Mouse (Mus musculus) heart, embryonic 15.5 days (tissue): Measurements from ENCODE around the gene Krt88. TPM values are rescaled to one million over a fixed set of nuclear protein-coding genes. Genes with fewer than 3 reads are reported as not detected.

ENCODE experiments used
- ATAC-seq: fragments of 200-750 bp; cut with Nextera tagmentation; replicated peaks from 2 replicates; pipeline ENCODE4 v1.8.0; 2017; ENCODE audit warnings: low read depth, moderate TSS enrichment; ENCODE audit not compliant: insufficient number of reproducible peaks, insufficient read depth, low FRiP score
- H3K27ac ChIP-seq: fragments of 300-500 bp; sonication (generic); 2 replicates; pipeline ENCODE4 v1.5.1; 2015; ENCODE audit warnings: mild to moderate bottlenecking, inconsistent platforms
- H3K27me3 ChIP-seq: fragments of 300-500 bp; sonication (generic); 2 replicates; pipeline ENCODE4 v1.6.1; 2015; ENCODE audit warnings: inconsistent platforms
- H3K36me3 ChIP-seq: fragments of 300-500 bp; sonication (generic); 2 replicates; pipeline ENCODE4 v1.6.1; 2015; ENCODE audit warnings: mild to moderate bottlenecking, inconsistent platforms
- H3K4me1 ChIP-seq: fragments of 300-500 bp; sonication (generic); replicated peaks from 2 replicates; pipeline ENCODE4 v1.6.1; 2015; ENCODE audit warnings: inconsistent platforms
- H3K4me2 ChIP-seq: fragments of 300-500 bp; sonication (generic); 2 replicates; pipeline ENCODE4 v1.6.1; 2015; ENCODE audit warnings: inconsistent platforms, mild to moderate bottlenecking, moderate library complexity
- H3K4me3 ChIP-seq: fragments of 300-500 bp; sonication (generic); 2 replicates; pipeline ENCODE4 v1.5.1; 2015; ENCODE audit warnings: mild to moderate bottlenecking, inconsistent platforms
- H3K9ac ChIP-seq: fragments of 300-500 bp; sonication (generic); 2 replicates; pipeline ENCODE4 v1.6.1; 2015; ENCODE audit warnings: mild to moderate bottlenecking, inconsistent platforms
- H3K9me3 ChIP-seq: fragments of 300-500 bp; sonication (generic); replicated peaks from 2 replicates; pipeline ENCODE4 v1.6.1; 2016; ENCODE audit warnings: inconsistent platforms
- whole genome bisulfite sequencing: fragments of 180-500 bp; shearing (Covaris S2); methylation state at CpG from one replicate; pipeline ENCODE4 v1.1.7; 2015; ENCODE audit warnings: mixed read lengths; 5-methylcytosine and 5-hydroxymethylcytosine counted together
- polyA plus RNA-seq: library from polyadenylated mRNA; unstranded; fragments of >200 nt; fragmentation: Nextera tagmentation; extraction: Ambion mirVana; gene quantifications from 2 replicates; pipeline ENCODE4 v1.2.1, GENCODE M21; 2015

Krt88 gene
- polyA plus RNA-seq, 1 experiment from 2014 or later: not detected

DNA sequence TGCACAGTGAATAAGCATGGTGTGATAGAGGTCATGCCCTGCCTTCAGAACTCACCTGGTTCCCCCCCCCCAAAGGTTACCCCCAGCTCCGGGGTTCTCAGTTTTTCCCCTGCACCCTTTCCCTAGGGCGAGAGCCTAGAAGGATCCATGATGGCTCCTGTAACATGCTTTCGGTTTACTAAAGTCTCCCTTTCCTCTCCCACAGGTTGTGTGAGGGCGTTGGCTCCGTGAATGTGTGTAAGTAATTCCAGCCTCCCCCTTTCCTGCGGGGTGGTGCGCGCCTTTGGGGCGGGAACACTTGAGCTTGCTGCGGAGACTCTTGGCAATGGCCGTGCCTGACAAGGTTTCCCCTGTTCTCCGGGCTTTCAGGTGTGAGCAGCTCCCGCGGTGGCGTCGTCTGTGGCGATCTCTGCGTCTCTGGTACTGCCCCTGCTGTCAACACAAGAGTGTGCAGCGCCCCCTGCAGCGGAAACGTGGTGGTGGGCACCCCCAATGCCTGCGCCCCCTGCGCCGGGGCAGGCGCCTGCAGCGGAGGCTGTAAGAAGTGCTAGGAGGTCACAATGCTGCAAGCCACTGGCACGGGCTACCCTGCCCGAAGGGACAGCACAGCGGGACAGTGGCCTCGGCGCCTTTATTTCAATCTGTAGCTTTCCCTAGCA lies 31.6 kb downstream of the Krt88 start:
- peaks cover 31% of the 10 kb centered on the region for H3K27me3 ChIP-seq
- ATAC-seq: no peak
- peak overlapping the region; percentile 62 for H3K4me2 ChIP-seq
- no peak overlapping the region for H3K9ac ChIP-seq
- H3K9me3 ChIP-seq: no peaks in the 10 kb centered on the region
- H3K27ac ChIP-seq: no peak overlapping the region
- H3K36me3 ChIP-seq: no peaks in the 10 kb centered on the region
- peaks cover 9% of the 10 kb centered on the region for H3K4me1 ChIP-seq
- peak overlapping the region; percentile 34 for H3K4me3 ChIP-seq
- WGBS: 6% methylated on average over 31 of the region's 31 CpGs

DNA sequence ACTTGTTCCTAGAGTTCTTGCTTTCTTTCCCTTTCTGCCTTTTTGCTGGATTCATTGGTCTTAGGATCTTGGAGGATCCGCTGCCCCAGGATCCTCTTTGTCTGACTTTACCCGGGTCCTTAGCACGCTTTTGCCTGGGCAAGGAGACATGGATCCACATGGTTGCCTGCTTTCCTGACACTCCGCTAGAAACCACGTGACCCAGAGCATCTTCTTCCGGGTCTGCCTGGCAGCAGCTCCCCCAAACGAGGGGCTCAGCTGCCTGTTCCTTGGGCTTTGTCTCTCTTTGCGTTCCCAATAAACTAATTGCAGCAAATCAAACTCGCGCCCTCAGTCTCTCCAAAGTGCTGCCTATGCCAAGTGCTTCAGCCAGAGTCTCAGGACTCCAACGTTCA lies 32.1 kb downstream of the Krt88 start:
- H3K4me1 ChIP-seq: peaks cover 9% of the 10 kb centered on the region
- peak overlapping the region; percentile 34 for H3K4me3 ChIP-seq
- ATAC-seq: no peak
- H3K9ac ChIP-seq: no peak overlapping the region
- peaks cover 31% of the 10 kb centered on the region for H3K27me3 ChIP-seq
- H3K4me2 ChIP-seq: peak overlapping the region; percentile 62
- no peaks in the 10 kb centered on the region for H3K36me3 ChIP-seq
- H3K27ac ChIP-seq: no peak overlapping the region
- 34% methylated on average over 11 of the region's 11 CpGs for WGBS
- no peaks in the 10 kb centered on the region for H3K9me3 ChIP-seq

DNA sequence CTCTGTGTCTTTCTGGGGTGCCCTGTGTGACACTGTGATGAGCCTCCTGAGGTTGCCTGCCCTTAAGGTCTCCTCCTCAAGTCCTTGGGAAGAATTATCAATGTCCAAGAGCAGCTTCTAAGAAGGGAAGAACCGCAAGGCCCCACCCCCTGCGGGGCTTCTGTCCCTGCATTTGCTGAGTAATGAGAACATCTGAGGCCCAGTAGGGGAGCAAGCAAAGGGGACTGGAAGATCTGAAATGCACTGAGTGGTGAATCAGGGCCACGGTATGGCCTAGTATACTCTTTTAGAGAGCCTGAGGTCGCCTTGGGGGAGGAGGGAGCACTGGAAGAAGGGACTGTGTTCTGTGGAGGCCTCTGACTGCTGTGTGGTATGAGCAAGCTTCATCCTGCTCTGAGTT lies 34.5 kb downstream of the Krt88 start:
- Histone ChIP-seq H3K9ac (no peak overlapping the region), H3K9me3 (no peaks in the 10 kb centered on the region), H3K4me1 (peaks cover 9% of the 10 kb centered on the region), H3K27ac (no peak overlapping the region), H3K36me3 (no peaks in the 10 kb centered on the region), H3K4me2 (no peak overlapping the region), H3K27me3 (peaks cover 31% of the 10 kb centered on the region), H3K4me3 (no peak overlapping the region)
- 31% methylated on average over 4 of the region's 4 CpGs for WGBS
- no peak for ATAC-seq

DNA sequence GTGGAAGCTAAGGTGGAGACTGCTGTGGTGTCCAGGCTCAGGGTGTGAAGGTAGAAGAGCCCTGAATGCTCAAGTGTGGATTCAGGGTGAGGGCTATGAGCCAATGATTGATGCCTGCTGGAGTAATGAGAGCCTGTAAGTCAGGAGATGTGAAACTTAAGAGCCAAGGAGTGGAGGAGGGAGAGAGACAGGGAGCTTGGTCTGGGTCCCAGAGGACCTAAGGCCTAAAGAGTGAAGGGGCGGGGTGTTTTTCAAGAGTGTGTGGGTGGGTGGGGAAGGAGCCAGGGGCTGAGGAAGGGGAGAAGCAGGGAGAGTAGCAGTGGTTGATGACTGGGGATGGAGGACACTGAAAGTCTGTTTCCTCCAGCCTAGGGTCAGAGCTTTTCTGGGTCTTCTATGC lies 36.1 kb downstream of the Krt88 start:
- Histone ChIP-seq H3K9ac (no peak overlapping the region), H3K36me3 (no peaks in the 10 kb centered on the region), H3K27ac (no peak overlapping the region), H3K9me3 (no peaks in the 10 kb centered on the region), H3K4me2 (no peak overlapping the region), H3K27me3 (peaks cover 20% of the 10 kb centered on the region), H3K4me1 (peaks cover 9% of the 10 kb centered on the region), H3K4me3 (no peak overlapping the region)
- 53% methylated on average over 1 of the region's 1 CpGs for WGBS
- no peak for ATAC-seq

DNA sequence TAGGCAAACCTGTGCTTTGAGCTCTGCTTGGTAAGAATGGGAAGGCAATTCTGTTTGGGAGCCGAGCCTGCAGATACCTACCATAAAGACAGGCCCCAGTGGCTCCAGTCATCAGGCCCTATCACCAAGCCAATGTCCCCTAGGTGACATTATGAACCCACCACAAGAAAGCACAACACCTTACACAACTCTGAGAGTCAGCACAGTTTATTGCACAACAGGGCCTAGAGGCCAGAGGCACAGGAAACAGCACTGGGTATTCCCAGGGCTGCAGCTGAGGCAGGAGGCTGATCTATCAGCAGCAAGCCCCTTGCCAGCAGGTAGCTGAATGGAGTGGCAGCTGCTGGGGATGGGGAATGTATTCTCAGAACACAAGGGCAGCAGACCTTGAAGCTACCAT lies 37.4 kb downstream of the Krt88 start:
- peaks cover 8% of the 10 kb centered on the region for H3K27me3 ChIP-seq
- no peaks in the 10 kb centered on the region for H3K36me3 ChIP-seq
- H3K9me3 ChIP-seq: no peaks in the 10 kb centered on the region
- no peaks in the 10 kb centered on the region for H3K4me1 ChIP-seq
- 93% methylated on average over 1 of the region's 1 CpGs for WGBS
- ATAC-seq: no peak
- no peak overlapping the region for H3K9ac ChIP-seq
- no peak overlapping the region for H3K4me2 ChIP-seq
- no peak overlapping the region for H3K27ac ChIP-seq
- H3K4me3 ChIP-seq: no peak overlapping the region

DNA sequence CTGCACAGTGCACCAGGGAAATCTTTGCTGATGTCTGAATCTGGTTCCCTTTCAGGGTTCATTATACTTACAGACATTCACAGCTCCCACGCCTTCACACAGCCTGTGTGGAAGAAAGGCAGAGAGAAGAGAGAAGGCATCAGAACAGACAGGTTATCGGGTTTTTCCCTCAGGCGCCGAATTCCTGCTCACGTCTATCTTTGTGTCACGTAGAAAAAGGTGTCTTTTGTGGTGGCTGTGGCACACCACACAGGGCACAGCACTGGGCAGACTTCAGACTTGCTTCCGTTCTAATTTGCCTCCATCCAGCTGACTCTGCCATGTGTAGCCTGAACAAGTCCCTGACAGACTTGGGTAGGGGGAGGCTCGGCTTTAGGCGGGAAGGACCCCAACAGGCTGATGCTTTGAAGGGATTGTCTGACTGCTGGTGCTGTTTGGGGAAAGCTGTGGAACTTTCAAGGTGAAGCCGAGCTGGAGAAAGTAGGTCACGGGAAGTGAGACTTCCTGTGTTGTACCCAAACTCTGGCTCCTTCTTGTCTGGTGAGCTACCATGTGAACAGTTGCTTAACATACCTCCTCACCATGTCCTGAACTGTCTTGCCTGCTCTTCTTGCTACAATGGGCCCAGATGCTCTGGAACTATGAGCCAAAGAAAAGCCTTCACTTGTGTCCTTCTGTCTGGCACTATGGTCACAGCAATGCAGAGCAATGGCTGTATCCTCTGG lies 38.5 kb downstream of the Krt88 start:
- Histone ChIP-seq H3K4me2 (no peak overlapping the region), H3K36me3 (no peaks in the 10 kb centered on the region), H3K27me3 (0 out of 2 replicates have a peak, but pooled peaks cover 3% of the 10 kb centered on the region), H3K9me3 (no peaks in the 10 kb centered on the region), H3K4me3 (no peak overlapping the region), H3K27ac (no peak overlapping the region), H3K4me1 (no peaks in the 10 kb centered on the region), H3K9ac (no peak overlapping the region)
- ATAC-seq: no peak
- WGBS: 72% methylated on average over 11 of the region's 11 CpGs

DNA sequence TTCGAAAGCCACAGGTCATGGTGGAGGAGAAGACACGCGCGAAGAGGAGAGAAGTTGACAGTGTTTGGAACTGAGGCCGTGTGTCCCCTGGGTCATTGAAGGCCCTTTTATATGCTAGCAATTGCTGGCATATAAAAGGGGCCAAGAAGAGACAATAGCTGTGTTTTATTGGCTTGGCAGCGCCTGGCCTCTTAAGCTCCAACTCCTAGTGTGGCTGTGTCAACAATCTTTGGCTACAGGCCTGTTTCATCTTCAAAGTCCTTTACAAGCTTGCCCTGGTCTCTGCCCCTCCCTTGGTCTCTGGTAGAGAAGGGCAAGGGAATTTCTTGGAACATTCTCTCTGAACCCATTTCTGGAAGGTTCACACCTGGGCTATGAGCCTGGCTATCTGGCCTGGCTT lies 43.9 kb downstream of the Krt88 start, which contains the start of gene Krt83:
Gene Krt83 (minus strand): TSS at position 82 of the 400 bp plus-strand sequence.
- Histone ChIP-seq H3K9ac (no peak within 1 kb of the TSS), H3K27ac (no peak within 1 kb of the TSS), H3K4me1 (peaks cover 7% of the 10 kb centered on the region), H3K27me3 (0 out of 2 replicates have a peak, but pooled peaks cover 3% of the 10 kb centered on the region), H3K4me3 (no peak within 1 kb of the TSS), H3K4me2 (no peak within 1 kb of the TSS), H3K9me3 (no peaks in the 10 kb centered on the region), H3K36me3 (no peaks in the 10 kb centered on the region)
- ATAC-seq: no peak
- 77% methylated on average over 6 of the region's 6 CpGs for WGBS

DNA sequence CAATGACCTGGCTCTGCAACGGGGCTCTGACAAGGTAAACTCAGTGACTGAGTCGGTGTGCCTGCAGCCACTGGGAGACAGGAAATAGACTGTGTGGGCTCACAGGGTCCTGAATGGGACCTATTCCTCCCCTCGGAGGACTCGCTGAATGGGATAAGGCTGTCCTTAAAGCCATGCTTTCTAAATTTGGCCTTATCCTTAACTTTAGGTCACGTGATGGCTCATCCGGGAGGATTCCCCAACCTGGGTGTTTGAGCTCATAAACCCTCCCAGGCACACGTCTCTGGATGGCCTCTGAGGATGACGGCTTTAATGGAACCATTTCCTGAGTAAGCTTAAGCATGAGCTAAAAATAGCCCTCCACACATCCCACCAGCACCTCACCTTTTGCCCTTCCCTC lies 45.2 kb downstream of the Krt88 start:
- Histone ChIP-seq H3K4me1 (peaks cover 7% of the 10 kb centered on the region), H3K27ac (no peak overlapping the region), H3K9me3 (no peaks in the 10 kb centered on the region), H3K36me3 (no peaks in the 10 kb centered on the region), H3K4me2 (no peak overlapping the region), H3K4me3 (no peak overlapping the region), H3K27me3 (0 out of 2 replicates have a peak, but pooled peaks cover 3% of the 10 kb centered on the region), H3K9ac (no peak overlapping the region)
- WGBS: 20% methylated on average over 8 of the region's 8 CpGs
- ATAC-seq: no peak

DNA sequence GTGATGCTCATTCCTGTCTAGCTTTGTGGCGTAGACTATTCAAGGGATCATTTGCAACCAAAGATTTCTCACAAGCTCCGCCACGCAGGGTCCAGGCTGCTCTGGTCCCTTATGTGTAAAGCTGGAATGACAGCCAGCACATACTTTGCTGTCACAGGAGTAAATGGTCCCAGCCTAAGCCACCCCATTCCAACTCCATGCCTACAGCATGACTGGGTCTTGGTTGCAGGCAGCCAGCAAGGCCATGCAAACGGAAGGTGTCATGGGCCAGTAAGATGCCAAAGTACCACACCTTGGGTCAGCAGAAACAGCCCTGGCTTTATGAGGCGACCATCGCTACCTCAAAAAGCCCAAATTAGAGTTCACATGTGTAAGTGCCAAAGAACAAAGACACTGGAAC lies 46.2 kb downstream of the Krt88 start:
- H3K9me3 ChIP-seq: no peaks in the 10 kb centered on the region
- no peak for ATAC-seq
- H3K36me3 ChIP-seq: no peaks in the 10 kb centered on the region
- H3K27me3 ChIP-seq: 0 out of 2 replicates have a peak, but pooled peaks cover 3% of the 10 kb centered on the region
- peaks cover 7% of the 10 kb centered on the region for H3K4me1 ChIP-seq
- no peak overlapping the region for H3K27ac ChIP-seq
- H3K9ac ChIP-seq: no peak overlapping the region
- 88% methylated on average over 6 of the region's 6 CpGs for WGBS
- H3K4me3 ChIP-seq: no peak overlapping the region
- H3K4me2 ChIP-seq: no peak overlapping the region

DNA sequence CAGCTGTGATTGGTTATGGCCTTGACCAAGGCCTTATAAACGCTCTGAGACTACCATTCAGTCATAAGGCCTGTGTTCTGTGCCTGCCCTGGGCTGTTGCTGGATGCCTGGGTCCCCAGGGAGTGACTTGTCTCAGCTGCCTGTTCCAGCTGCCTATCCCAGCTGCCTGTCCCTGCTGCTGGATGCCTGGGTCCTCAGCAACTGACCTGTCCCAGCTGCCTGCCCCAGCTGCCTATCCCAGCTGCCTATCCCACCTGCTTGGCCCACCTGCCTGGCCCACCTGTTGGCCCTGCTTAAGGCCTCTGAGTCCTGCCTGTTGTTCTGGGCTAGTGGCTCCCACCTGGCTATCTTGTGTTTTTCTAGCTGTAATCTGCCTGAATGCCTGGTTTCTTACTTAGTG lies 46.7 kb downstream of the Krt88 start:
- Histone ChIP-seq H3K4me3 (no peak overlapping the region), H3K27ac (no peak overlapping the region), H3K9ac (no peak overlapping the region), H3K27me3 (0 out of 2 replicates have a peak, but pooled peaks cover 3% of the 10 kb centered on the region), H3K36me3 (no peaks in the 10 kb centered on the region), H3K4me1 (peaks cover 7% of the 10 kb centered on the region), H3K4me2 (no peak overlapping the region), H3K9me3 (no peaks in the 10 kb centered on the region)
- ATAC-seq: no peak
- 64% methylated on average over 1 of the region's 1 CpGs for WGBS

DNA sequence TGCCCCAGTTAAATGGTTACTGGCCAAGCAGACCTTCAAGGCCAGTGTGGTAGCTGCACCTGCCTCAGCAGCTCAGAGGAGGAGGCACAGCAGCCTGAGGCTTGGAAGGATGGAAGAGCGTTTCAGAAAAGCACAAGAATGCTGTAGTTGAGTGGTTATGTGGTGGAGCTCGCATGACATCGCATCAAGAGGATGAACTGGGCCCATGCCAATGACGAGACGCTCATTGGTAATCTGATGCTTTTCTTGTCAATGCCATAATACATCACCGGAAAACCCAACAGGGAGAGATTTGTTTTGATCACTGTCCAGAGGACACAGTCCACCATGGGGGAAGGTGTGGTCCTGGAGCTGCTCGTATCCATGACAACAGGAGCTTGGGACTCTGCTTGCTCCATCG lies 47.7 kb downstream of the Krt88 start:
- ATAC-seq: no peak
- WGBS: 80% methylated on average over 8 of the region's 8 CpGs

More for the DNA sequence above, 47.7 kb downstream of the Krt88 start:
- Histone ChIP-seq H3K36me3 (no peaks in the 10 kb centered on the region), H3K27ac (no peak overlapping the region), H3K4me1 (peaks cover 7% of the 10 kb centered on the region), H3K9ac (no peak overlapping the region), H3K27me3 (0 out of 2 replicates have a peak, but pooled peaks cover 3% of the 10 kb centered on the region), H3K4me2 (no peak overlapping the region), H3K4me3 (no peak overlapping the region), H3K9me3 (no peaks in the 10 kb centered on the region)
